Mouse (Mus musculus): Measurements from ENCODE around the gene Akap7.

The Akap7 gene

DNA sequence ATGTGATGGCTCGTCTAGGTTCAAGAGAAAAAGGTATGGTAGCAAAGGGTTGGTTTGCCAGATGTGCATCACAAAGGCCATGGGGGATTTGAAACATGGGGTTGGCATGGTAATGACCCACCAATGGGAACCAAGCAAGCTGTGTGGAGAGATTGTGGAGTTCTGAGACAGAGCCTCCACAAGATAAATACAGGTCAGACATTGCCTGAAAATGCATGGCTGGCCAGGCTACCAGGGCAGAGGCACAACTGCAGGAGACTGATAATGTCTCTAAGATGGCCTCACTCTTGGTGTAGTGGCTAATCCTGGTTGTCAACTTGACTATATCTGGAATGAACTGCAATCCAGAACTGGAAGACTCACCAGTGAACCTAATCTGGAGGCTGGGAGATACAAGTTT, 174.1 kb downstream of the Akap7 start:
- no peak for DNase-seq (ENCODE audit: low spot score)

DNA sequence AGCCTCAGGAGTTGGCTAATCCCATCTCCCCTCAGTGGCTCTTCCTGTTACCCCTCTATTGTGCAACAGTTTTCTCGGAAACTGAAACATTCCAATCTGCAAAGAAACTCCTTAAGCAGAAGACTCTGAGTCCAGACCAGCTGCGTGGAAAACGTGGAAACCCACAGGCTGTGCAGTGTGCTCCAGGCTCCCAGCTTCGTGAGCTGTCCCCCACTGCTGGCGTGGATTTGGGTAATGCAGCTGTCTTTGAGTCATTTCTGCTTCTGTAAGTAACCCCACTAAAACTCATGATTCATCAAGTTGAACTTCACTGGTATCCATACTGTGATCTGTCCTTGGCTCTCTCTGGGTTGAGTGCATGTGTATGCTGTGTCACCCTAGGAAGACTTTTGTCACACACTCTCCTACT, 179.2 kb downstream of the Akap7 start:
- DNase-seq (ENCODE audit: low spot score): no peak

DNA sequence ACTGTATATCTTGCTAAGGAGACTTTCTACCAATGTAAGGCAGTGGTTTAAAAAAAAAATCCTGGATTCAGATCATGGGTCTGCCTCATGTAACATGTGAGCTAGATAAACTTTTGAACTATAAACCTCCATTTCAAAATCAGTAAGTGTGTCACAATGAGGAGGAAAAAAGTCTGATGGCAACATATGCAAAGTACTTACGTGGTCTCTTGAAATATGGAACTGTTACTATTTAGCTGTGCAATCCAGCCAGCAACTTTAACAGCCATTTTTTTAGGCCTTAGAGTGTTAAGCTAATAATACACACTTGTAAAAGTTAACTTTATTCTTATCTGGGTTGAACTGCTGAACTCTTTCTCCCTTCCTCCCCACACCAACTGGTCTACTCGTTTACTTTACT, 181.6 kb downstream of the Akap7 start:
- no peak for DNase-seq (ENCODE audit: low spot score)

DNA sequence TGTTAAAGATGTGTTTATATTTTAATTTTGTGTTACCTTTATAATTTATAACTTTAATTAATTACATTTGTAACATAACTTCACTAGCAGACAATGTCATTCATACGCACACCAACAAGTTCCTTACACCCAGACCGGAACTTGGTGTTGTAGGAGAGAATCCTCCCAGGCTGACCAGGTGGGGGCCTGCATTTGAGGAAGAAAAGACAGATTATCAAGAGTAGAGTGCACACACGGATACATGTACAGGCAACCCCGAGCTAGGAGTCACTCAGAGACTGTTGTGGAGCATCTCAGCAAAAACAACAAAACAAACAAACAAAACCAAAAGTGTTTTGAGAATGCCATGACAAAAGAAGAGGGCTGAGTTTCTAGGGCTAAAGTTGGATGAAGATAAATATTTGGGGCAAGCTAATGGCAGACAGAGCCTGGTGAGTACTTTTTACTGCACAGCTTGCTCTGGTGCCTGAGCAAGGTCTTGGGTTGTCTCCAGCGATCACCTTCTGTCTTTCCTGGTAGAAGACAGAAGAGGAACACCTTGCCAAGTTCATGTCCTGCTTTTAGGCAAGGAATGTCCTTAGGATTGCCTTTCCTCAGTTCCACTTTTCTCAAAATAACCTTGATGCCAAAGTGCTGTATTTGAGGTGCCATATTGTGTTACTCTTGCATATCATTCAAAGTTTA, 186.7 kb downstream of the Akap7 start:
- no peak for DNase-seq (ENCODE audit: low spot score)
